Mouse (Mus musculus) cortical plate, adult 2 months (tissue): ENCODE results near the gene Mthfs.

Experiments used
- CTCF ChIP-seq: fragments of 200-500 bp; IDR thresholded peaks from 2 replicates; pipeline ENCODE4 v1.5.1; 2011; ENCODE audit warnings: mild to moderate bottlenecking, control low read depth, low read length; ENCODE audit not compliant: insufficient read depth; ENCODE audit errors: extremely low read depth
- POLR2A ChIP-seq: fragments of 200-500 bp; IDR thresholded peaks from 2 replicates; pipeline ENCODE4 v1.6.1; 2011; ENCODE audit warnings: mild to moderate bottlenecking, low read length, control low read depth; ENCODE audit not compliant: insufficient read depth; ENCODE audit errors: extremely low read depth

DNA sequence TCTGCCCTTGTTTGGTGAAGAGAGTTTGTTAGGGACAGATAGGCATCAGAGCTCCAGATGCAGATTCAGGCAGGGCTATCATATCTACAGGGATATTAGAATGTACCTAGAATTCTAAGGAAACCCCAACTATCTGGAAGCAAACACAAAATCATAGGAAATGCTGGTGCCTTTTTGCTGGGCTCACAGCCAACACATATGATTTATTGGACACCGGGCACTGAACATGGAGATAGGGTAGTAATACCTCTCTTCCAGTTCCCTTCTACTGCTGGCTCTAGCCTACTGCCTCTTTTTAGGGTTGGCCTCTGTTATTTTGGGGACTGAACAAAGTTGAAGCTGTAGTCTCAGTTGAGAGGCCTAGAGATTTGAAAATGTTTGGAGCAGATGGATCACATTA is 192.6 kb downstream of the Mthfs start:
- TF ChIP-seq CTCF (no peak), POLR2A (no peak)
